Mouse (Mus musculus): ENCODE measurements around the gene Gpsm3.

GRCm38 (mm10) chr17:34631647-34632046 lies 42.0 kb downstream of the Gpsm3 start:
- no peak for TF ChIP-seq CTCF (IDR thresholded peaks at IDR 0.05; ENCODE audit: control insufficient read depth, insufficient read depth, insufficient replicate concordance, low read depth, low read length)
- TF ChIP-seq POLR2A (IDR thresholded peaks at IDR 0.05; ENCODE audit: control insufficient read depth, low read depth, low read length) = no peak
